Mouse (Mus musculus): ENCODE results near the gene Ube2cbp.

DNA sequence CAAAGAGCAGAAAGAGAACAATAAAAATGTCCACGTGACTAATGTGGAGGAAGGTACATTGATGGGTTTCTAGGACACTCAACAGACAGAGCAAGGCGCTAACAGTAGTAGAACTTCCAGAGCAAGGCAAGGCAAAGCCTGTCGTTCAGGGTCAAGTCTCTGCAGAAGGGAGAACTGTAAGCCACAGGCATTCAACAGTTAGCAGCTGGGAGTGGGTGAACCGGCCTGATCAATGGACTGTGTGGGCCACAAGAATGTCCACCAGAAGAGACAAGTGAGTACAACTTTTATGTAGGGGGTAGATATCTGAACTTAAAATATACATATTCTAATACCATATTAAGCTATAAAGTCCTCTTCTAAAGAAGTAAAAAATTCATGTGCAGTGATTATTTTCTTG lies 41.4 kb downstream of the Ube2cbp start:
- TF ChIP-seq POLR2A (IDR thresholded peaks at IDR 0.05; ENCODE audit: low read depth, low read length), result no peak
- no peak for TF ChIP-seq CTCF (conservative IDR thresholded peaks at IDR 0.05 in 1 of 2, IDR thresholded peaks at IDR 0.05 in 1 of 2; ENCODE audit: low read depth in 2 of 2, low read length in 2 of 2)
- no peak for TF ChIP-seq USF1 (IDR thresholded peaks at IDR 0.05; ENCODE audit: low read depth, low read length)
- TF ChIP-seq GABPA (IDR thresholded peaks at IDR 0.05; ENCODE audit: insufficient replicate concordance, low read depth, low read length), result no peak
- TF ChIP-seq JUND (conservative IDR thresholded peaks at IDR 0.05; ENCODE audit: low read depth, low read length), result no peak
- TF ChIP-seq EP300 (IDR thresholded peaks at IDR 0.05; ENCODE audit: low read length), result no peak
- TF ChIP-seq ZNF384 (IDR thresholded peaks at IDR 0.05; ENCODE audit: low read depth, low read length), result no peak
- no peak for TF ChIP-seq RCOR1 (conservative IDR thresholded peaks at IDR 0.05; ENCODE audit: low read depth, low read length)
- TF ChIP-seq KAT2A (IDR thresholded peaks at IDR 0.05; ENCODE audit: insufficient replicate concordance, low read length), result no peak
- no peak for TF ChIP-seq ELF1 (IDR thresholded peaks at IDR 0.05; ENCODE audit: low read depth, low read length)
- no peak for TF ChIP-seq MAZ (IDR thresholded peaks at IDR 0.05; ENCODE audit: low read depth, low read length)
- TF ChIP-seq ZC3H11A (IDR thresholded peaks at IDR 0.05; ENCODE audit: low read depth, low read length), result no peak

Data from CH12.LX (cell line).